Mouse (Mus musculus) splenic B cell, adult 2 months (primary cell): Measurements from ENCODE around the gene Frem1.

Experiments used
- DNase-seq: peaks from one replicate; pipeline ENCODE4 v3.0.0-alpha.2; 2011; ENCODE audit warnings: low read depth, low spot score
- H3K27me3 ChIP-seq: 2 replicates; pipeline ENCODE4 v1.6.1; 2012; ENCODE audit warnings: mild to moderate bottlenecking, low read length, moderate library complexity, mixed read lengths; ENCODE audit not compliant: control insufficient read depth, poor library complexity, insufficient read depth, severe bottlenecking
- H3K36me3 ChIP-seq: 2 replicates; pipeline ENCODE4 v1.6.1; 2012; ENCODE audit warnings: mild to moderate bottlenecking, low read length, moderate library complexity, mixed read lengths; ENCODE audit not compliant: control insufficient read depth, poor library complexity, insufficient read depth, severe bottlenecking

Gene Frem1

GRCm38 (mm10) chr4:83051634-83052577 is at the start of gene Frem1:
Gene Frem1 (minus strand): TSS chr4:83052339.
- no peaks in the 10 kb centered on the region for H3K36me3 ChIP-seq
- H3K27me3 ChIP-seq, result no peaks in the 10 kb centered on the region
- no peak for DNase-seq

- no peaks in the 10 kb centered on the region for H3K36me3 ChIP-seq
- no peaks in the 10 kb centered on the region for H3K27me3 ChIP-seq
- DNase-seq, result no peak
These were observed 46.9 kb upstream of the Frem1 start for GRCm38 (mm10) chr4:83099025-83099424.

- Histone ChIP-seq H3K36me3 (no peaks in the 10 kb centered on the region), H3K27me3 (no peaks in the 10 kb centered on the region)
- no peak for DNase-seq
These were observed 41.8 kb upstream of the Frem1 start for GRCm38 (mm10) chr4:83093941-83094340.

GRCm38 (mm10) chr4:83090691-83091448 is 38.7 kb upstream of the Frem1 start:
- DNase-seq, result no peak
- Histone ChIP-seq H3K27me3 (no peaks in the 10 kb centered on the region), H3K36me3 (no peaks in the 10 kb centered on the region)

- Histone ChIP-seq H3K36me3 (no peaks in the 10 kb centered on the region), H3K27me3 (no peaks in the 10 kb centered on the region)
- no peak for DNase-seq
These were observed 28.4 kb upstream of the Frem1 start for GRCm38 (mm10) chr4:83080364-83081174.

GRCm38 (mm10) chr4:83064191-83064590 is 12.1 kb upstream of the Frem1 start:
- Histone ChIP-seq H3K36me3 (no peaks in the 10 kb centered on the region), H3K27me3 (no peaks in the 10 kb centered on the region)
- DNase-seq, result no peak

GRCm38 (mm10) chr4:83061564-83061963 is 9.4 kb upstream of the Frem1 start:
- Histone ChIP-seq H3K27me3 (no peaks in the 10 kb centered on the region), H3K36me3 (no peaks in the 10 kb centered on the region)
- DNase-seq, result no peak

GRCm38 (mm10) chr4:83058617-83059016 is 6.5 kb upstream of the Frem1 start:
- no peaks in the 10 kb centered on the region for H3K27me3 ChIP-seq
- no peak for DNase-seq
- H3K36me3 ChIP-seq, result no peaks in the 10 kb centered on the region

GRCm38 (mm10) chr4:83058182-83058581 is 6.0 kb upstream of the Frem1 start:
- Histone ChIP-seq H3K27me3 (no peaks in the 10 kb centered on the region), H3K36me3 (no peaks in the 10 kb centered on the region)
- DNase-seq, result no peak

- no peaks in the 10 kb centered on the region for H3K27me3 ChIP-seq
- DNase-seq, result no peak
- H3K36me3 ChIP-seq, result no peaks in the 10 kb centered on the region
These were observed 4.4 kb upstream of the Frem1 start for GRCm38 (mm10) chr4:83056496-83056895.

GRCm38 (mm10) chr4:83055444-83055843 is 3.3 kb upstream of the Frem1 start:
- H3K27me3 ChIP-seq, result no peaks in the 10 kb centered on the region
- no peaks in the 10 kb centered on the region for H3K36me3 ChIP-seq
- DNase-seq, result no peak

GRCm38 (mm10) chr4:83053206-83053605 is 1.1 kb upstream of the Frem1 start:
- DNase-seq, result no peak
- no peaks in the 10 kb centered on the region for H3K27me3 ChIP-seq

GRCm38 (mm10) chr4:83051176-83051575 is 963 bp downstream of the Frem1 start:
- no peaks in the 10 kb centered on the region for H3K36me3 ChIP-seq
- no peaks in the 10 kb centered on the region for H3K27me3 ChIP-seq
- DNase-seq, result no peak

More at GRCm38 (mm10) chr4:83053206-83053605, 1.1 kb upstream of the Frem1 start:
- no peaks in the 10 kb centered on the region for H3K36me3 ChIP-seq

GRCm38 (mm10) chr4:83050151-83050796 is 1.9 kb downstream of the Frem1 start:
- no peak for DNase-seq

More at GRCm38 (mm10) chr4:83050151-83050796, 1.9 kb downstream of the Frem1 start:
- Histone ChIP-seq H3K27me3 (no peaks in the 10 kb centered on the region), H3K36me3 (no peaks in the 10 kb centered on the region)
